Mouse (Mus musculus) lung, embryonic 15.5 days (tissue): ENCODE measurements at regions not wholly inside any gene's neighbourhood (a gene's known extent, or its start where the extent isn't known, plus 50 kb on each side); places are given as distances from the start of the nearest gene placed in this dataset.
A peak's percentile ranks its signal among the peaks of the same experiment; 100 is the strongest.

Experiments
- ATAC-seq: fragments of 200-750 bp; cut with Nextera tagmentation; 2 replicates; pipeline ENCODE4 v1.8.0; 2017; ENCODE audit warnings: moderate number of reproducible peaks, borderline replicate concordance; ENCODE audit not compliant: low FRiP score, low TSS enrichment; ENCODE audit errors: extremely low read depth
- H3K27ac ChIP-seq: fragments of 300-500 bp; sonication (generic); 2 replicates; pipeline ENCODE4 v1.5.1; 2015; ENCODE audit warnings: moderate library complexity, mild to moderate bottlenecking, inconsistent platforms
- H3K27me3 ChIP-seq: fragments of 300-500 bp; sonication (generic); 2 replicates; pipeline ENCODE4 v1.6.1; 2015; ENCODE audit warnings: inconsistent platforms
- H3K36me3 ChIP-seq: fragments of 300-500 bp; sonication (generic); 2 replicates; pipeline ENCODE4 v1.6.1; 2015; ENCODE audit warnings: inconsistent platforms
- H3K4me1 ChIP-seq: fragments of 300-500 bp; sonication (generic); 2 replicates; pipeline ENCODE4 v1.6.1; 2015; ENCODE audit warnings: inconsistent platforms
- H3K4me2 ChIP-seq: fragments of 300-500 bp; sonication (generic); 2 replicates; pipeline ENCODE4 v1.6.1; 2015; ENCODE audit warnings: inconsistent platforms, mild to moderate bottlenecking, moderate library complexity
- H3K4me3 ChIP-seq: fragments of 300-500 bp; sonication (generic); 2 replicates; pipeline ENCODE4 v1.5.1; 2015; ENCODE audit warnings: mild to moderate bottlenecking, inconsistent platforms
- H3K9ac ChIP-seq: fragments of 300-500 bp; sonication (generic); 2 replicates; pipeline ENCODE4 v1.6.1; 2015; ENCODE audit warnings: inconsistent platforms
- H3K9me3 ChIP-seq: fragments of 300-500 bp; sonication (generic); 2 replicates; pipeline ENCODE4 v1.6.1; 2016; ENCODE audit warnings: inconsistent platforms
- WGBS: fragments of 180-500 bp; shearing (Covaris S2); methylation state at CpG from one replicate; pipeline ENCODE4 v1.1.7; 2015; 5-methylcytosine and 5-hydroxymethylcytosine counted together

GRCm38 (mm10) chr16:73374608-73375165 is 1036.9 kb downstream of the Robo2 start:
- H3K4me1 ChIP-seq, result no peaks in the 10 kb centered on the region
- 83% methylated on average over 3 of the region's 3 CpGs for WGBS
- no peak overlapping the region for H3K27ac ChIP-seq
- no peaks in the 10 kb centered on the region for H3K27me3 ChIP-seq
- no peak overlapping the region for H3K9ac ChIP-seq
- no peaks in the 10 kb centered on the region for H3K9me3 ChIP-seq
- no peak for ATAC-seq
- no peaks in the 10 kb centered on the region for H3K36me3 ChIP-seq
- no peak overlapping the region for H3K4me3 ChIP-seq
- no peak overlapping the region for H3K4me2 ChIP-seq

- Histone ChIP-seq H3K4me2 (no peak overlapping the region), H3K4me1 (peaks cover 6% of the 10 kb centered on the region; the same call in 1 of the 2 replicates), H3K9me3 (no peaks in the 10 kb centered on the region), H3K9ac (no peak overlapping the region), H3K27ac (no peak overlapping the region), H3K27me3 (no peaks in the 10 kb centered on the region), H3K4me3 (no peak overlapping the region), H3K36me3 (no peaks in the 10 kb centered on the region)
- ATAC-seq, result no peak
- WGBS, result 49% methylated on average over 10 of the region's 10 CpGs
Observed at GRCm38 (mm10) chr16:73368607-73369233, 1042.9 kb downstream of the Robo2 start.

- no peak overlapping the region for H3K27ac ChIP-seq
- no peaks in the 10 kb centered on the region for H3K36me3 ChIP-seq
- no peak overlapping the region for H3K9ac ChIP-seq
- H3K4me2 ChIP-seq, result peak overlapping the region; percentile 35
- H3K27me3 ChIP-seq, result no peaks in the 10 kb centered on the region
- 64% methylated on average over 5 of the region's 5 CpGs for WGBS
- ATAC-seq, result peak; percentile 35; the same call in 1 of the 2 replicates
- no peak overlapping the region for H3K4me3 ChIP-seq
- no peaks in the 10 kb centered on the region for H3K9me3 ChIP-seq
- peaks cover 6% of the 10 kb centered on the region; the same call in 1 of the 2 replicates for H3K4me1 ChIP-seq
Observed at GRCm38 (mm10) chr16:73367926-73368325, 1043.7 kb downstream of the Robo2 start.

- Histone ChIP-seq H3K27ac (no peak overlapping the region), H3K9me3 (no peaks in the 10 kb centered on the region), H3K4me2 (peak overlapping the region; percentile 35), H3K36me3 (no peaks in the 10 kb centered on the region), H3K9ac (no peak overlapping the region), H3K4me3 (no peak overlapping the region), H3K4me1 (peaks cover 6% of the 10 kb centered on the region; the same call in 1 of the 2 replicates), H3K27me3 (no peaks in the 10 kb centered on the region)
- ATAC-seq, result no peak; the same call in 1 of the 2 replicates
- WGBS, result 44% methylated on average over 17 of the region's 17 CpGs
Observed at GRCm38 (mm10) chr16:73367226-73367840, 1044.3 kb downstream of the Robo2 start.

GRCm38 (mm10) chr16:73350698-73351097 is 1042.6 kb downstream of the Robo1 start:
- Histone ChIP-seq H3K4me2 (no peak overlapping the region), H3K4me1 (no peaks in the 10 kb centered on the region), H3K27ac (no peak overlapping the region), H3K4me3 (no peak overlapping the region), H3K27me3 (no peaks in the 10 kb centered on the region), H3K36me3 (no peaks in the 10 kb centered on the region), H3K9ac (no peak overlapping the region), H3K9me3 (no peaks in the 10 kb centered on the region)
- no peak for ATAC-seq
- WGBS, result 43% methylated on average over 5 of the region's 5 CpGs

GRCm38 (mm10) chr16:73343941-73344340 is 1035.8 kb downstream of the Robo1 start:
- Histone ChIP-seq H3K36me3 (no peaks in the 10 kb centered on the region), H3K27me3 (no peaks in the 10 kb centered on the region), H3K4me2 (no peak overlapping the region), H3K4me1 (no peaks in the 10 kb centered on the region), H3K27ac (no peak overlapping the region), H3K9me3 (no peaks in the 10 kb centered on the region), H3K9ac (no peak overlapping the region), H3K4me3 (no peak overlapping the region)
- 86% methylated on average over 1 of the region's 1 CpGs for WGBS
- no peak for ATAC-seq

- Histone ChIP-seq H3K9me3 (no peaks in the 10 kb centered on the region), H3K27me3 (no peaks in the 10 kb centered on the region), H3K4me1 (no peaks in the 10 kb centered on the region), H3K4me3 (no peak overlapping the region), H3K4me2 (no peak overlapping the region), H3K9ac (no peak overlapping the region), H3K27ac (no peak overlapping the region), H3K36me3 (no peaks in the 10 kb centered on the region)
- 62% methylated on average over 3 of the region's 3 CpGs for WGBS
- no peak for ATAC-seq
Observed at GRCm38 (mm10) chr16:73343531-73343930, 1035.4 kb downstream of the Robo1 start.

GRCm38 (mm10) chr16:73317644-73318043 is 1009.5 kb downstream of the Robo1 start:
- no peaks in the 10 kb centered on the region for H3K4me1 ChIP-seq
- H3K9ac ChIP-seq, result no peak overlapping the region
- no peak overlapping the region for H3K4me3 ChIP-seq
- H3K27me3 ChIP-seq, result no peaks in the 10 kb centered on the region
- no peak for ATAC-seq
- no peaks in the 10 kb centered on the region for H3K36me3 ChIP-seq
- H3K9me3 ChIP-seq, result no peaks in the 10 kb centered on the region
- WGBS, result 85% methylated on average over 2 of the region's 2 CpGs
- H3K27ac ChIP-seq, result no peak overlapping the region
- no peak overlapping the region for H3K4me2 ChIP-seq

- ATAC-seq, result no peak
- no peaks in the 10 kb centered on the region for H3K36me3 ChIP-seq
- H3K9me3 ChIP-seq, result no peaks in the 10 kb centered on the region
- H3K27me3 ChIP-seq, result no peaks in the 10 kb centered on the region
- no peaks in the 10 kb centered on the region for H3K4me1 ChIP-seq
- no peak overlapping the region for H3K4me3 ChIP-seq
- H3K27ac ChIP-seq, result no peak overlapping the region
- 58% methylated on average over 5 of the region's 5 CpGs for WGBS
- H3K9ac ChIP-seq, result no peak overlapping the region
- no peak overlapping the region for H3K4me2 ChIP-seq
Observed at GRCm38 (mm10) chr16:73310096-73310495, 1002.0 kb downstream of the Robo1 start.

GRCm38 (mm10) chr16:73279951-73280350 is 971.8 kb downstream of the Robo1 start:
- H3K4me3 ChIP-seq, result no peak overlapping the region
- no peak overlapping the region for H3K9ac ChIP-seq
- H3K27me3 ChIP-seq, result no peaks in the 10 kb centered on the region
- no peak for ATAC-seq
- H3K4me1 ChIP-seq, result no peaks in the 10 kb centered on the region
- no peak overlapping the region for H3K4me2 ChIP-seq
- H3K27ac ChIP-seq, result no peak overlapping the region
- 53% methylated on average over 11 of the region's 11 CpGs for WGBS
- H3K36me3 ChIP-seq, result no peaks in the 10 kb centered on the region
- H3K9me3 ChIP-seq, result no peaks in the 10 kb centered on the region

GRCm38 (mm10) chr16:73259691-73260090 is 951.6 kb downstream of the Robo1 start:
- Histone ChIP-seq H3K9me3 (no peaks in the 10 kb centered on the region), H3K9ac (no peak overlapping the region), H3K4me3 (no peak overlapping the region)

GRCm38 (mm10) chr16:73259283-73259682 is 951.2 kb downstream of the Robo1 start:
- Histone ChIP-seq H3K36me3 (no peaks in the 10 kb centered on the region), H3K27ac (no peak overlapping the region), H3K9ac (no peak overlapping the region), H3K9me3 (no peaks in the 10 kb centered on the region), H3K4me3 (no peak overlapping the region), H3K4me2 (no peak overlapping the region), H3K4me1 (no peaks in the 10 kb centered on the region), H3K27me3 (no peaks in the 10 kb centered on the region)
- no peak for ATAC-seq
- 76% methylated on average over 3 of the region's 3 CpGs for WGBS

More at GRCm38 (mm10) chr16:73259691-73260090, 951.6 kb downstream of the Robo1 start:
- Histone ChIP-seq H3K4me2 (no peak overlapping the region), H3K4me1 (no peaks in the 10 kb centered on the region), H3K27ac (no peak overlapping the region), H3K27me3 (no peaks in the 10 kb centered on the region), H3K36me3 (no peaks in the 10 kb centered on the region)
- no peak for ATAC-seq
- 91% methylated on average over 1 of the region's 1 CpGs for WGBS
